Mouse (Mus musculus) brain, adult 2 months (tissue): ENCODE results near the gene Psmb4.
A peak's percentile ranks its signal among the peaks of the same experiment; 100 is the strongest.
"Not testable (repeated sequence)": the region's sequence is repeated elsewhere in the genome, so short reads cannot be mapped to it uniquely, and the experiment has no call there.

ENCODE experiments used
- DNase-seq: peaks from one replicate; pipeline ENCODE4 v3.0.0; 2011; ENCODE audit warnings: low read depth, low spot score

The Psmb4 gene

DNA sequence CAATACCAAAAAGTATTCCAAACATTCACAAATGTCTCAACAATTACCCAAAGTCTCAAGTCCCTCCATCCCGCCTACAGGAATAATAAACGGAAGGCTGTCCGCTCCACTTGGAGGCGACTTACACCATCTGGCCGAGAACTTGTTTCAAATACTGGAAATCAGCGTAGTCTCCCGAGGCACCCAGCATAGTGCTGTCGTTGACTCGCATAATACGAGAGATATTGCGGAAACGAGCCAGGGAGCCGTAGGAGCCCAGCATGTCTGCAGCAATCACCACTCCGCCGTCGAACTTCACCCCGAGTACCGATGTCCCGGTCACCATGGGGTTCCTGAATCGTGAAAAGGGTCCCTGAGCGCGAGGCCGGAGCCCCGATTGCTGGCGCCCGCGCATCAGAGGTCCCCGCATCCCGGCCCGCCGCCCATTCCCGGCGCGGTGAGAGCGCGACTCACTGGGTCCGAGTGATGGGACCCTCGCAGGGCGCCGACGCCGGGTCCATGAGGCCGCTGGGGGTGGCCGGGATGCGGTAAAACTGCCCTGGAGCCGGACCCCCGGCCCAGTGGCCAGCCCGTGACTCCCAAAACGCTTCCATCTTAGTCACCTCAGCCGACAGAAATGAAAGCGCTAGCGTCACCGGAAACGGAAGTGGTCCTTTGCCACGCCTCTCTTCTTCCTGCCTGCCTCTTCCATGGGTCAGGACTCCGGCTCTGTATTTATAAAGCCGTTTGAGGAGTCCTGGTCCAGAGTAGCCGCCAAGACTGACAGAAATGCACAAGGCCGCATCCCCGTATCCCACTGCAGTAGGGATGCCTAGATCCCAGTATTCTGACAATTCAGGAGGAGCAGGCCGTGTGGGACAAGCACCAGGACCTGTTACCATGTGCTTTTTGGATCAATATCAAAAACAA is at the start of gene Psmb4:
Gene Psmb4, minus strand, starts transcription at position 646 of the 909 bp plus-strand sequence.
- DNase-seq: peak; percentile 96

DNA sequence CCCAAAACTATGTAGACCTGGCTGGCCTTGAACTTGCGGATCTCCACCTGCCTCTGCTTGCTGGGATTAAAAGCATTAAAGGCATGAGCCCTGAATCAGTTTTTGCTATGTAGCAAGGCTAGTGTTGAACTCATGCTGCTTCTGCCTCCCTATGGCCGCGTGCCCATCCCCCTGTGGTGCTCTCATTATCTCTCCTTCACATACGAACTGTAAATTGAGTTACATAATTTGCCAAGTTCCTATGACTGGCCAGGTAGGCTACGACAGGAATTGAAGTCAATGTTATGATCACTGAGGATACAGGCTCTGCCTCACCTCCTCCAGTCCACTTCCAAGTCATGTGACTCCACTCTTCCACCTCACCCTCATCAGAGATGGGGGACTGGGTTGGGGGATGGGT is 49.4 kb upstream of the Psmb4 start:
- not testable (repeated sequence) for DNase-seq

DNA sequence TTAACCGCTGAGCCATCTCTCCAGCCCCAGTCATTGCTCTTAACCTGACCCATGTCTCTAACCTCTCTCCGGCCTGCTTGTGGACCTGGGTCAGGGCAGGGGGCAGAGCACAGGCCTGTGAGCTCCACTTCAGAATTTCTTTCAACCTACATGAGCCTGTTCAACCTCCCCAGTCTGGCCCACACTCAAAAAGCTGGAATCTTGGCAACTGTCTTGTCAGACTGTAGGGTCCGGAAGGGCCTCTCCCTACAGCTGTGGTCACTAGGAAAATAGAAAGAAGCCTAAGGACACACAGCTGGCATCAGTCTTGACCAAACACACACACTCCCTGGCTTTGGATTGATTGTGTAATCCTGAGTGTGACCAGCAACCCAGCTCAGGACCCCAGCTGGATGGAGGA is 48.6 kb upstream of the Psmb4 start:
- not testable (repeated sequence) for DNase-seq

DNA sequence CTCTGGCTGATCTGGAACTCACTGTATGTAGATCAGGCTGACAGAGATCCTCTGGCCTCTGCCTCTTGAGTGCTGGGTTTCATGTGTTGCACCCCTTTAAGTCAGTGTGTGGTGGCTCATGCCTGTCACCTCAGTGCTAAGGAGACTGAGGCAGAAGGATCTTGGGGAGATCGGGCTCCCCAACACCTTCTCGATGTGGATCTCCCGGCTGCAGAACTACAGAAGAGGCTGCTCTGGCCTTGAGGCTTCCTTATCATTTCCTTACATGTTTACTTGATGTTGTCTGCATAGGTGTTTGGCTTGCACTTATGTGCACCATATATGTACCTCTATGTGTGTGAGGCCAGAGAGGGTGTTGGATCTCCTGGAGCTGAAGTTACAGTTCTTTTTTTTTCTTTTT is 47.8 kb upstream of the Psmb4 start:
- DNase-seq: not testable (repeated sequence)

DNA sequence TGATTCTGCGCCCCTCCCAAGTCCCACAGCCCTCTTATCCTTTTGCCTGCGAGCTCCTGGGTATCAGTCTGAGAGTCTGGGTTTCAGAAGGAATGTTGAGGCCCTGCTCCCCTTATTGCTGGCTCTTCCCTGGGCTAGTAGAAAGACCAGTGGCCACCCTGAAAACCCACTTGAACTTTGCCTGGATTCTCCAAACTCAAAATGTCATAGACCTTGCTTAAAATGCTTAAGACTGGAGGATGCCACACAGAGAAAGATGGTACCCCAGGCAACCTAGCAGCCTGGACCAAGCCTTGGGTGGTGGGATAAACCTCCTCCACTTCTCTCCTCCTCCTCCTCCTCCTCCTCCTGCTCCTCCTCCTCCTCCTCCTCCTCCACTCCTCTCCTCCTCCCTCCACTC is 46.8 kb upstream of the Psmb4 start:
- DNase-seq: not testable (repeated sequence)

DNA sequence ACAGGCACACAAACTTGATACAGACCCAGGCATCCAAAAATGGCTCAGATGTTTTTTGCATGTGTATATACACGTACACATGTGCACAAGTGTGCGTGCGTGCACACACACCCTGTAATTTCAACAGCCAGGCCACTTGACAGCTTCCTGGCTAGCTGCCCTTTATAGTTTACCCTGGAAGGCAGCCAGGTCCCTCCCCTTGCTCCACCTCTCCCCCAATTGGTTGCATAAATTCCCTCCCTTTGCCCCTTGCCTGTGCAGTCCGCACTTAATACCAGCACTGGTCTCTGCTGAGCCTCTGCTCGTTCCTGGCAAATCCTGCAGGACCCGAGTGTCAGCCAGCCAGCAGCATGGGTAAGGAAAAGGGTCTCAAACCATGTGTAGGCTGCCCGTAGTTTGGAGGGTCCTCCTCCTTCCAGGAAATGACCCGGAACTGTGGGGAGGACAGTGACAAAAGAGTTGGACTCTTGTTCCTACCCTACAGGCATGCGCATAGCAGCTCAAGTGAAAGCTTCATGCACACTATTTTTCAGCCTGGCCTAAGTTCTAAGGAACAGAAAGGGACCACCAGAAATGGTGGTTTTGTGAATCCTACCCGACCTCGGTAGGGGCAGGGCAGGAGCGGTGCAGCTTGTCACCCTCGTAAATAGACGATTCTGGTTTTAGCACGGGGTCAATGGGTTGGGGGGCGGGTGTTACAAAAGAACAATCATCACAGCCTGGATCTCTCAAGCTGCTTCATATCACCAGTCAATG is 46.2 kb upstream of the Psmb4 start, which contains the start of gene Selenbp1:
Gene Selenbp1, plus strand, starts transcription at position 248 of the 756 bp plus-strand sequence.
- peak; percentile 62 for DNase-seq

DNA sequence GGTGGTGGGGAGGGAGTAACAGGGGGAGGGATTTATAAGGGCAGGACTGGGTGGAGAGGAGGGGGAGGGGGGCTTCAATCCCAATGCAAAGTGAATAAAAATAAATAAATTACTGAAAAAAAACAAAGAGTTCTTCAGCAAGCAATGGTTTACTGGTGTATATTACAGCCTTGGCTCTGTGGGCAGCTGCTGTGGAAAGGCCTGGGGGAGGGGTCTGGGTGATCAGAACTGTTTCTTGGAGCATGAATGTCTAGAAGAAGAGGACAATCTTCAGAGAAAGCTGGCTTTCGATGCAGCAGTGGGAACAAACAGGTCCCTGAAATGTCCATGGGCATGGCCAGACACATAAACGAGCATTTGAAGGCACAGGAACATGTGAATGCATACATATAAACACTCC is 45.5 kb upstream of the Psmb4 start:
- DNase-seq: not testable (repeated sequence)

DNA sequence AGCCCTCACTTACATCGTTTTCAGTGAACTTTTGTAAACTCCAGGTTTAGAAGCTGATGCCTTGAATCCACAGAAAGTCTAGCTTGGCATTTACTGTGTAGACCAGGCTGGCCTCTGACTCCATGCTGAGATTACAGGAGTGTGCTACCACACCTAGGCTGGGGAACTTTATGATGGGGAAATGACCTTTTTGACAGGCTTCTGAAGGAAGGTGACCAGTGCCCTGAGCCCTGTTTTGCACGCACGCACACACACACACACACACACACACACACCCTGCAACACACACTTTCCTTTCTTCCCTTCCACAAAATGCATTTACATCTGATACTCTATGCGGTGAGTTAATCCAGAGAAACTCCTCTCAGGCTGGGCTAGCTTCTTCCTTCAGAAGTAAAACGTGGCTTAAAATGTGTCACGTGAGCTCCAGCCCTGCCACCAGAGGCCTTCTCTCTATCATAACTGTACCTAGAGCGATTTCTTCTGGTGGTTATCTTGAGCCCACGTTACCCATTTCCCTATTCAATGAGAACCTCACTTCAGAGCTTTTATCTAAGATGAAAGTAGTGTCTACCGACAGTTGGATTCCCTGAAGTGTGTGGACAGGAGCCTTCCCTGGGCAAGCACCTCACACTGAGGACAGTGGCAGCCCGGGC is 44.8 kb upstream of the Psmb4 start:
- not testable (repeated sequence) for DNase-seq

DNA sequence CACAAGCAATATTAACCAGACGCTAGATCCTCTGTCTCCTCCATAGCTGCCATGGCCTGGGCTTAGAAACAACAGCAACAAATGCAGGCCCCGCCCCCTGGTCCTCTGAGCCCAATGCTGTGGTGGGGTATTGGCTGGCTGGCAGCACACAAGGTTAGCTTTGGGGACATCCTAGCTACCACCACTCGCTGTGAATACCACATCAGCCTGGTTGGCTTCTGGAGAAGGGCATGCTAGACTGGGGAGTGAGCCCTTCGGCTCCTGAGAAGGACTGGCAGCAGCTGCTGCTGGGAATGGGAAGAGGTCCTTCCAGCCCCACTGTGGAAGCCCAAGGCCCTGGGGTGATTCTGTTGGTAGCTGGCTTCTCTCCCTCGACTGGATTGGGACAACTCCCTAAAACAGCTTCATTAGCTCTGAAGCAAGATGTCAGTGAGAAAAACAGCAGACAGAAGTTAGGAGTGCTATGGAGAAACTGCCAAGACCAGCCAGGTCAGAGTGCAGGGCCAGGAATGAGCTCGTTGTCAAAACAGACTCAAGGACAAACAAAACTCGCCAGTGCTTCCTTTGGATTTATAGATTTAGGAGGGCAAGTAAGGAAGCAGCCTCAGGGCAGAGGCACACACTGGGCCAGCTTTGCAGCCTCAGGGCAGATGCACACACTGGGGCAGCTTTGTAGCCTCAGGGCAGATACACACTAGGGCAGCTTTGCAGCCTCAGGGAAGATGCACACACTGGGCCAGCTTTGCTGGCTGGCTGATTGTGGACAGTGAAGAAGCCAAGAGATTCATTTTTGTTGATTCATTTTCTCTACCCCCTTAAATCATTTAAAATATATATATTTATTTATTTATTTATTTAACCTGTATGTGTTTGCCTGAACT is 43.9 kb upstream of the Psmb4 start:
- DNase-seq: not testable (repeated sequence)

DNA sequence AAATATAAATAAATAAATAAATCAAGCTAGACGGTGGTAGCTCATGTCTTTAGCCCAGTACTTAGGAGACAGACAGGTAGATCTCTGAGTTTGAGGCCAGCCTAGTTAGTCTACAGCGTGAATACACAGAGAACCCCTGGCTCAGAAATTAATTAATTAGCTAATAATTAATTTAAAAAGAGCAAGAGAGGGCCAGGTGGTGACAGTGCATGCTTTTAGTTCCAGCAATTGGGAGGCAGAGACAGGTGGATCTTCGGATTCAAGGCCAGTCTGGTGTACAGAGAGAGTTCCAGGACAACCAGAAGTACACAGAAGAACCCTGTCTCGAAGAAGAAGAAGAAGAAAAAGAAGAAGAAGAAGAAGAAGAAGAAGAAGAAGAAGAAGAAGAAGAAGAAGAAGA is 42.2 kb upstream of the Psmb4 start:
- not testable (repeated sequence) for DNase-seq

DNA sequence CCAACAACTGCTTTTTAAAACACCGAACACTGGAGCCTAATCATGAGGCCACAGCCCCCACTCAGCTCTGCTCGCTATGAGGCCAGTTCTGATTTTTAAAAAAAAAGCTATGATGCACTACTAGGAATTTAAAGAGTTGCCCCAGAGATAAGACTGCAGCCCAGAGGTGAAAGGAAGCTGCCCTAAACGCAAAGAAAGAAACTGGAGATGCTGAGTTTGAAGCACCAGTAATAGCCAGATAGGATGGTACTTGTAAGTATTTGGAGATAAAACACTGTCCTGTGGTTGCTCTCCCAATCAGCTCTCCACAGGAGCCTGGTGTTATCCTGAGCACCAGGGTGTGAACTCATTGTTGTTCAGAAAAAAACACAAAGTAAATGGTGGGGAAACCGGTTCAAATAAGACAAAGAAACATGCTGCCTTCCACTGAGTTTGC is 39.6 kb upstream of the Psmb4 start:
- not testable (repeated sequence) for DNase-seq

DNA sequence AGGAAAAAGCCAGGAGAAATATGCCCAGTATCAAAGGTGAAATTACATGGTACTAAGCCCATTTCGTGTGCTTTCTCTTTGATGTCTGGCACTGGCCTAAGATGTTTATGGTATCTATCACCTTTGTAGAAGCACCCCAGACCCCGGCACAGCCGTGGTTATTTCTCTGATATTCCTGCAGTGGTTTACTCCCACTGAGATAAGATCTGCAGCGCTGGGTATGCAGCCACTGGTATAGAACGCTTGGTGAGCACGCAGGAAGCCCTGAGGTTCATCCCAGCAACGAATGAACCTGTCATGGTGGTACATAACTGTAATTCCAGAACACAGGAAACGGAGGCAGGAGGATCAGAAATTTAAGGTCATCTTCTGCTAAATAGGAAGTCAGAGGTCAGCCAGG is 37.9 kb upstream of the Psmb4 start:
- no peak for DNase-seq

DNA sequence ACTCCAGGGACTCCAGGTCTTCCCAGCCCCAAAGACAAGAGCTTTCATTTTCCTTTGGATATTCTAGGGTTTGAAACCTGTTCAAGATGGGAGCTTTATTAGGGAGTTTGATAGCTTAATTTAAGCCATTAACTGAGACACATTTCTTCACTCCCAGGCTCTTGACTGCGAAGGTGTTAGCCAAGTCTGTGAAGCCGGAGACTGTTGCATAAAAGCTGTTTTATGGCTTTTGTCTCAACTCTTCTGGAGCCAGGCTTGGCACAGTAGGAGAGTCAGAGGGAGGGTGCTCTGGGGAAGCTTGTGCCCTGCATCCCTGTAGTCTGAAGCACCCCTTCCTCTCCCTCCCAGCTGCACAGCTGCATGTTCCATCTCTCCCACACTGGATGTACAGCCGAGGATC is 35.6 kb upstream of the Psmb4 start:
- DNase-seq: peak; percentile 48

DNA sequence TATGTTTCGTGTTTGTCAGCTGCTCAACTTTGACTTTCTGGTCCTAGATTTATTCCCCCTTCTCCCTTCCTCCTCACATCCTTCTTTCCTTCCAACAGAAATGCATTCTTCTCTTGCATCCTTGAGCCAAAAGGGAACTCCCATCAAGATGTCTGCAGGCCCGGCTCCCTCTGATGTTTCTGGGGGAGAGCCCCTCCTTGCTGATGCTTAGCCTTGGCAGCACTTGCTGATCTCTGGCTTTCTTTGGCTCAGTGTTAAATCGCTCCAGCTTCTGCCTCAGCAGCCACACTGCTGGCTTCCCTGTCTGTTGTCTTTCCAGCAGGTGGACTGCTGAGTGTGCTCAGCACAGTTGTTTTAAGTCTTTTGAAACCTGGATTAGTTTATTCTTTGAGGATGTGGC is 34.3 kb upstream of the Psmb4 start:
- DNase-seq: peak; percentile 10

DNA sequence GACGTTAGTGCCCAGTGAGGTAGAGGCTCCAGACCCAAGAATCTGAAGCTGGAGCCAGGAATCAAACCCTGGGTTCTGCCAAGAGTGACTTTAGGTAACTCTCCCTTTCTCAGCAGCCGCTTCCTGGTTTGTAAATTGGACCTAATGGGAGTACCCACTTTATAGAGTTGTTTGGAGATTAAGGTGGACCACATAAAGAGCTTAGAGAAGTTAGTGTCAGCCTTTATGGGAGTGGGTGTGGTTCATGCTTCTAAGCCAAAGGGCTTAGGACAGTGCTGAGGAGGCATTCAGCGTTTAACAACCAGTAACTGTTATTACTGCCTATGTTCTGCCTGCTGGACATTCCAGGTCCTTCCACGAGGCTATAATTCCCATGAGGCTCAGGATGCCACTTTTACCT is 32.1 kb upstream of the Psmb4 start:
- no peak for DNase-seq

DNA sequence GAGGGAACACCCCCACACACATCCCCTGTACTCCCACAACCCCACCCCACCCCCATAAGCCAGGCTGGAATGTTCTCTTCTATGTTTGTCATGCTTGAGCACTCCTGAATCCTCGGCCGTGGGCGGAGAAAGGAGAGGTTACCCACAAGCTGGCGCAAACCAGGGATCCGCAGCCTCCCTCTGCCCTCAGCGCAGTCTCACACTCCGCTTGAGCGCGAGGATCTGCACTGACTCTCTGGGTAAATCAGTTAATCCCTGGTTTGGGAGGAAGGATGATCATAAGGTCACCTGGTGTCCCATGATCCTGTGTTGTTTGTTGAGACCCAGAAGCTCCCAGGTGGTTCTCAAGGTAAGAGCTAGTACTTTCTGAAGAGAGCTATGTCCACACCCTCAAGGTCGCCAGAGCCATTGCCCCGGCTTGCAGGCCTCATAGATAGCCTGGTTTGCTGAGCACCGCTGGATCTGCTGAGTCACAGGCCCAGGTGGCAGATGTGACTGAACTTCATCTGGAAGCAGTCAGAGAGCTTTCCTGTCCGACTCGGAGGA is 31.1 kb upstream of the Psmb4 start:
- peak; percentile 61 for DNase-seq

DNA sequence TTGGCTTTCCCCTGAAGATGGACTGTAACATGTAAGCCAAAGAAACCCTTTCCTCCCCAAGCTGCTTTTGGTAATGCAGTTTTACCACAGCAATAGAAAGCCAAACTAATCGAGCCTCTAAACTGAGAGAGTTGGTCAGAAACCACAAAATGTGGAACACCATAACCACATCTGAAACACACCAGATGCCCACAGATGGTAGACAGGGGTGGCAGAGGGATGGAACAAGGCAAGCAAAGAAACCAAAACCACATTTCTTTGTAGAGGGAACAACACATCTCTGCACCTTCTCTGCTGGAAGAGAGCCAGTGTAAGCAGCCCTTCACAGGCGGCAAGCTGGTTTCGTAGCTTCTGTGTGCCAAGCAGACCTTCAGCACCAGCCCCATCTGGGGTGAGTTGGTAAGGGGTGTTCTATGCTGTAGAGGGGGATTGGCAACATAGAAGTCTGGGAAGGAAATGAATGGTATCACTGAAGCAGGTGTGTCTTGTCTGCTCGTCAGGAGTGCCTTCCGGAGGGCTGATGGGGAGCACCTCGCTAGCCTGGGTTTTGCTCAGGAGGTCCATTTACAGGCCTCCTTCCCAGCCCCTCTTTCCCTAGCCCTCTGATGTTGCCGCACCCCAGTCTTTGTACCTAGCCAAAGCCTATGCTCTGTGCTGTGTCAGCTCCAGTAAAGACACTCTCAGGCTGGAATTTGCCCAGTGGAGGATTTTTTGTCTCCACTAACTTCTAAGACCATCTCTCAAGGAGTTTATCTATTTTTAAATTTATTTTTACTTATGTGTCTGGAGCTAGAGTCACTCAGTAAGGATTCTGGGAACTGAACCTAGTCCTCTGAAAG is 29.4 kb upstream of the Psmb4 start:
- DNase-seq: peak; percentile 16

DNA sequence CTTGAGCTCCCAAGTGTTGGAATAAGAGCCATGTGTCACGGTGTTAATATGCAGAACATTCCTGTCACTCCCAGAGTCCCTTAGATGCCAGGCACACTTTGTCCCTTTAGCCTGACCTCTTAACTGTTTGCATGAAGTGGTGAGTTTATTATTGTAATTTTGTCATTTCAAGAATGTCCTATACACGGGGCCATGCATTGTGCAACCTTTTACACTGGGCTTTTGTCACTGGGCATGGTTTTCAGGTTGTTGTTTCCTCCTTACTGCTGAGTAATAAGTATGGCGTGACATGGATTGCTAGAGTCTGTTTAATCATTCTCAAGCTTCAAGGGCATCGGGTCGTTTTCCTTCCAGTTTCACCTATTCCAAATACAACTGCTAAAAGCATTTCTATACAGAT is 27.0 kb upstream of the Psmb4 start:
- no peak for DNase-seq

DNA sequence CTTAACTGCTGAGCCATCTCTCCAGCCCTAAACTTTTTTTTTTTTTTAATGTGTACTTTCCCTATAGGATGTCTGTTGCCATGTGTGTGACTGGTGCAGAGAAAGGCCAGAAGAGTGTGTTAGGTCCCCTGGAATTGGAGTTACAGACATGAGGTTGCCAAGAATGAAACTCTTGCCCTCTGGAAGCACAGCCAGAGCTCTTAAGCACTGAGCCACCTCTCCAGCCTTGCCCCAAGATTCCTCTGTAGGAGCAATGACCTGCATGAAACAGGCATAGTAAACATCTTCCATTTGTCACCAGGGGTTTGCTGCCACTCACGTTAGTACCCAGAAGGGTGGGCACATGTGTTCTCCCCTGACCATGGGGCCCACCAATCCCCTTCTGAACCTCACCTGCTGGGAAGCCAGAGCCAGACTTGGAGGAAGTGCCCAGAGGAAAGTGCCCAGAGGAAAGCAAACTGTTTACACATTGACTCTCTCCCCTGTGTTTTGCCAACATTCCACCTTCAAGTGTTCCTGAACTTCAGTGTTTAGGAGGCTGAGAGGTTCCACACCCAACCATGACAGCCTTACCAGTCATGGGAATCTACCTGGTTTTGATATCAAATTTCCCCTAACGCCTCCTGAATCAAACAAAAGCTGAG is 24.4 kb upstream of the Psmb4 start:
- no peak for DNase-seq
